Mouse (Mus musculus) embryo, embryonic 11 days (tissue): ENCODE data around the gene Gsc.

Experiments used
- DNase-seq: peaks from one replicate; pipeline ENCODE4 v3.0.0-alpha.2; 2015

The Gsc gene

GRCm38 (mm10) chr12:104472601-104473424, at the start of gene Gsc:
Gsc (minus strand) TSS chr12:104473330.
- DNase-seq: peak; percentile 90

- no peak for DNase-seq
Measured at GRCm38 (mm10) chr12:104519721-104520120, 46.6 kb upstream of the Gsc start.

GRCm38 (mm10) chr12:104507911-104508310, 34.8 kb upstream of the Gsc start:
- DNase-seq: no peak

- DNase-seq: no peak
Measured at GRCm38 (mm10) chr12:104492009-104492408, 18.9 kb upstream of the Gsc start.

GRCm38 (mm10) chr12:104486205-104486604, 13.1 kb upstream of the Gsc start:
- DNase-seq: no peak

GRCm38 (mm10) chr12:104485161-104485560, 12.0 kb upstream of the Gsc start:
- no peak for DNase-seq

GRCm38 (mm10) chr12:104481007-104481406, 7.9 kb upstream of the Gsc start:
- DNase-seq: no peak

GRCm38 (mm10) chr12:104478193-104478592, 5.1 kb upstream of the Gsc start:
- DNase-seq: no peak

GRCm38 (mm10) chr12:104477501-104477900, 4.4 kb upstream of the Gsc start:
- peak; percentile 19 for DNase-seq

- peak; percentile 35 for DNase-seq
Measured at GRCm38 (mm10) chr12:104477066-104477465, 3.9 kb upstream of the Gsc start.

GRCm38 (mm10) chr12:104475946-104476345, 2.8 kb upstream of the Gsc start:
- DNase-seq: peak; percentile 67

- DNase-seq: peak; percentile 16
Measured at GRCm38 (mm10) chr12:104474881-104475740, 2.0 kb upstream of the Gsc start.

- DNase-seq: peak; percentile 60
Measured at GRCm38 (mm10) chr12:104474191-104474871, 1.2 kb upstream of the Gsc start.

- DNase-seq: no peak
Measured at GRCm38 (mm10) chr12:104473492-104473891, 362 bp upstream of the Gsc start.

- DNase-seq: no peak
Measured at GRCm38 (mm10) chr12:104472218-104472525, 958 bp downstream of the Gsc start.

- peak; percentile 57 for DNase-seq
Measured at GRCm38 (mm10) chr12:104471351-104472217, 1.5 kb downstream of the Gsc start.

- DNase-seq: no peak
Measured at GRCm38 (mm10) chr12:104470646-104471045, 2.5 kb downstream of the Gsc start.

GRCm38 (mm10) chr12:104468783-104469182, 4.3 kb downstream of the Gsc start:
- DNase-seq: peak; percentile 62

- DNase-seq: no peak
Measured at GRCm38 (mm10) chr12:104467372-104467771, 5.8 kb downstream of the Gsc start.

- no peak for DNase-seq
Measured at GRCm38 (mm10) chr12:104466930-104467329, 6.2 kb downstream of the Gsc start.

- peak; percentile 48 for DNase-seq
Measured at GRCm38 (mm10) chr12:104461372-104461771, 11.8 kb downstream of the Gsc start.

- no peak for DNase-seq
Measured at GRCm38 (mm10) chr12:104459377-104459776, 13.8 kb downstream of the Gsc start.
